Mouse (Mus musculus) adrenal gland, adult (tissue): ENCODE measurements at regions not wholly inside any gene's neighbourhood (a gene's known extent, or its start where the extent isn't known, plus 50 kb on each side); places are given as distances from the start of the nearest gene placed in this dataset.

Experiments
- DNase-seq, 2 experiments: peaks; one replicate each; pipeline ENCODE4 v3.0.0; 2022 to 2023; ENCODE audit warnings: low spot score in 1 of 2; ENCODE audit not compliant: inconsistent age in 2 of 2

- no peak for DNase-seq
These were observed 51.3 kb upstream of the Tank start for GRCm38 (mm10) chr2:61527127-61527526.

DNA sequence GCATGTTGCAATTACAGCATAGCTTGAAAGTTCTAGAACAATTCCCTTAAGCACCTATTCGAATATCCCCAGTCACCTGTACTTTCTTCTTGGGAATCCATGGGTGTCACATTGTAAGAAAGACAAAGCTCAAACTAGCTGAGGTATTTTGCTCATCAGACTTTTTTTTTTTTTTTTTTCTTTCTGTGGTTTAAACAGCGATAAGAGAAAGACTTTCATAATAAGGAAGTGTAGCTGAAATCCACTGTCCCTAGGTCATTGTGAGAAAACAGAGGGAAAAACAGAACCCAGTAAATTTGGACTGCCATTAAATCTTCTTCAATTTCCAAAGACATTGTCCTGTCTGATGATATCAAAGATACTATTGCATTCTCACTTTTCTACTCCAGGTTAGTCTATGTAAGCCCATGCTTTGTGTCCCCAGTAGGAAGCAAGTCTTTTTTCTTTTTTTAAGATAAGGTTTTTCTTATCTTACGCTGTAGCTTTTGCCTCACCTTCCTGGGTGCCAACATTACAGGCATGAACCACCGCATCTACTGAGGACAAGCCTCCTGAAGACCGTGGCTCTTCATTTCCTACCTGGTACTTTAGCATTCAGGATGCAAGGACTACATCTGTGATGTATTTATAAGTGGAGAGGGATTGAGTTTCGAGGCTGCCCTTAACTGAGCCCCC lies 54.2 kb upstream of the Tank start:
- DNase-seq = no peak

DNA sequence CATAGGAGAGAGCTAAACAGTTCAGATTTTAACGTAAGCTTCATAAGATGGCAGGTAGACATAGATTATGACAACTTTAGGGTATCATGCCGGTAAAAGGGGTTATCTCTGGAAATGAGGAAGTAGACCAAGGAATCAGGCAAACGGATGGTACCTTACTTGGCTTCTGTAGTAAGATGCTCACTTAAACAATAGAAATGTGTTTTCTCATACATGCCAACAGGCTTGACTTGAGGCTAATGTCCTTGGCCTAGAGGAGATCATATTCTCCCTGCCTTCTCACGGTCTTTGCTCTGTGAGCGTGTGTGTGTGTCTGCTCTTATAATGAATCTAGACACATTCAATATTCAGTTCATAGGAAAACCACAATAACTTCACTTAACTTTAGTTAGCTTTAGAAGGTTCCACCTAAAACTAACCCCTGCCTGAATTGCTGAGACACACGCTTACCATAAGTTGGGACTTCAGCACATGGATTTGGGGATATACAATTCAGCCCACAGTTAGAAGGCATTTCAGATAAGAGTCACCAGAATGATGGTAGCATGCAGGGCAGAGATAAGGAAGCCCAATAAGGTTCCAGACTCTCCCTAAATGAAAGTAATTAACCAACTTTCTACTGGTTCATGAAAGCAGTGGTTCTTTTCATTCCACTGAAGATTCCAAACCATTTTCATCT lies 63.8 kb upstream of the Tank start:
- no peak for DNase-seq

DNA sequence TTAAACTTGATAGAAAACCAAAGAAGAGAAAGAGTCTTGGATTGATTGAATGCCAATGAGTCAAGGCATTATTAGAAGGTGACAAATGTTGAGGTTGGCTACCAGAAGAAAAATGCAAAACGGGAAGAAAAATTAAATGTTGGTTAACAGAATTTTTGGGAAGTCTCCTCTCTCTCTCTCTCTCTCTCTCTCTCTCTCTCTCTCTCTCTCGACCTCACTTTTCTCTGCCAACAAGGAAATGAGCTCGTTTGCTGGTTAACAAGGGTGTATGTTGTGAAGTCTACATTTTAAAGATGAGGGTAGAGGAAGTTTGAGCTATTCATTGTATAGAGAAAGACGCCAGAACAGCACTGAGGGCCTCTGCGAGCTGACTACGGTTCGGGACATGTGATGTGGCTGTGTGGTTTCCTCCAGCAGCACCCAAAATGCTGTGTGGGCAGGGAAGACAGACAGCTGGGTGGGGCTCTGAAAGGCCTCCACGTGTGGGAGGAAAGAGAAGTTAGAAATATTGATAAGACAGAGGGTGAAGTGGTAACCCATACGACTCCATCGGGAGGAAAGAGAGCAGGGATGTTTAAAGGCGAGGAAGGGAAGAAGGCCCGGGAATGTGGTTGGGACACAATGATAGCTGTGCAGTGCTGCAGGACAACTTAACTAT lies 64.5 kb upstream of the Tank start:
- no peak for DNase-seq

GRCm38 (mm10) chr2:61503594-61503993 lies 74.8 kb upstream of the Tank start:
- DNase-seq = no peak

DNA sequence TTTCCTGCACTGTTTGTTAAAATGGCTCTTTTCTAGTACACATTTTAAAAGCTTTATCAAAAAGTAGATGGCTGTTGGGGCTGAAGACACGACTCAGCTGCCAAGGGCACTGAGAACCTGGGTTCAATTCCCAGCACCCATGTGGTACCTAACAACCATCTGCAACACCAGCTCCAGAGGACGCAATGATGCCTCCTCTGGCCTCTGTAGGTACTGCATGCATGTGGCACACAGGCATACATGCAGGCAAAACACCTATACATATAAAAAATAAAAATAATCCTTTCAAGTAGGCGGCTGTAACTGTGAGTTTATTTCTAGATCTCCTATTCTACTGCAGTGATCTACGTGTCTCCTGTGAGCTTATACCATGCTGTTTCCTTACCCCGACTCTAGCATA lies 76.5 kb upstream of the Tank start:
- no peak for DNase-seq

DNA sequence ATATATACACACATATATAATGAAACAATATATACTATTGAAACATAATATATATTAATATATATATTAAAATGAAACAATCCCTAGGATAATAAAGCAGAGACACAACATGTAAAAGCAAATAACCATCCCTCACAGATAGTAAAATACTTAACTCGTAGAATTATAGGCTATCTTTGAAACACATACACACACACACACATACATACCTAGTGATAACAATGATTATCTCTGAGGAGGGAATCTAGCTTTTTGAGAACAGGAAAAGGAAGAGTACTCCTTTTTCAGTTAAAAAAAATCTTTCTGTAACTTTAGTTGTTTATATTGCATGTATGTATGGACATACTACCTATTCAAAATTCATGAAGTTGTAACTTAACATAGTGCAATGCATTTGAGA lies 79.1 kb upstream of the Tank start:
- no peak for DNase-seq

GRCm38 (mm10) chr2:61497930-61498329 lies 80.5 kb upstream of the Tank start:
- no peak for DNase-seq

GRCm38 (mm10) chr2:61496968-61497367 lies 81.4 kb upstream of the Tank start:
- DNase-seq = no peak

GRCm38 (mm10) chr2:61493918-61494712 lies 84.3 kb upstream of the Tank start:
- peak; percentile 47 to 90 for DNase-seq

DNA sequence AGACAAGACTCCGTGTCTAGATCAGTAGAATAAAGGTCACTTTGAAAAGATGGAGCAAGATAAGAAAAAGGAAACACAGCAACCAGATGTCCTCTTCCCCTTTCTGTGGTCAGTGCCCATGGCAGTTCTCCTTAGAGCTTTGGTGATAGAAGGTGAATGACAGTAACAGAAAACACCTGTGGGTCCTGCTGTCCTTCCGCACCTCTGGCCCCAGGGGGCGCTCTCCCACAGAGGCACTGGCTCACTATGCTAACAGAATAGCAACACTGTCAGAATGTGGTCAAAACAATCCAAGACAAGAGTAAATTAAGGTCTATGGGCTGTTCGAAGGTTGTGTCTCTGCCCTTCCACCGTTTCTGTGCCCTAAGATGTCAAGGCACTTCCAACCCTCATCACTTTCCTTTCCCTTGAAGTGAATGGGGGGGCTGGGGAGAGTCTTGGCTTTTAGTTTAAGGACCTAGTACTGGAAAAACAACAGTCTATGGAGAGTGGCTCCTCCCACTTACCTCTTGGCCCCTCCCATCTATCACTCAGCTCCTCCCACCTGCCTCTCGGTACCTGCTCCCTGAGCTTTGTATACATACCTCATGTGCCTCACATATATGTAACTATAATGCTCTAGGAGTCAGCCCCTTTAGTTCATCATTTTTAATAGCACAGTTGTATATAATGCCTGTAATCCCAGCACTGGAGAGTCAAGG lies 86.2 kb upstream of the Tank start:
- peak; percentile 11 to 64 for DNase-seq

GRCm38 (mm10) chr2:61490436-61491109 lies 87.8 kb upstream of the Tank start:
- DNase-seq = peak in 1 of 2 experiments; percentile 29

DNA sequence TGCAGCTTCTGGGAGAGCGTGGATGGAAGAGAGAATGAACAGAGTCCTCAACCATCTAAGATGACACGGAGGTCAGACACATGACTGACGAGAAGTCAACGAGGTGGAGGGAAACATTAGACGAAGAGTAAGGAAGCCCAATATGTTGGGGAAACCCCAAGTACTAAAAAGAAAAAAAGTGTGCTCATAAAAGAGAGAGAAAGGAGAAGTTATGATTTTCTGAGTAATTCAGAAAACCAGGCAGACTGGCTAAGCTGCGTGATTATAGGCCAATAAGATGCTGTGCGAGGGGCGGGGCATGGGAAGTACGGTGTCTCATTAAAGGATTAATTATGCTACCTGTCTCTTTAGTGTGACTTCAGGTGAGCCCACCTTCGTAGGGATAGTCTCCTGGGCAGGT lies 88.6 kb upstream of the Tank start:
- DNase-seq = no peak

- DNase-seq = no peak
These were observed 94.6 kb upstream of the Tank start for GRCm38 (mm10) chr2:61483820-61484219.

- DNase-seq = no peak
These were observed 101.7 kb upstream of the Tank start for GRCm38 (mm10) chr2:61476648-61477047.

- no peak for DNase-seq
These were observed 103.8 kb upstream of the Tank start for GRCm38 (mm10) chr2:61474626-61475025.

DNA sequence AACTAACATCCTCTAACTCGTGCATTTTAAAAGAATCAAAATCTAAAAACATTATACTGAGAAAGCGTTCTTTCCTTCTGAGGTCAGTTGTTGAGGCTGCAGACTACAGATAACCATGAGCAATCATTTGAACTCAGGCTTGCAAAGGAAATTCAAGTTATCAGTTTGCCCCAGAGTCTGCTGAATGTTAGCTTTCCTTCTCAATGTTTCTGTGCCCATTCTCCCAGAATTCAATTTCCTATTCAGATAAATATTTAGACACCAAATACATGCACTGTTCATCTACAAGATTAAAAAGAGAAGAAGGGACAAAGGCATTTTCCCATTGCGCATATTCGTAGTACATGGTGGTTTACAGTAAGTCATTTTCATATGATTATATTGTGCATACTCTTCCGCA lies 107.9 kb upstream of the Tank start:
- no peak for DNase-seq

DNA sequence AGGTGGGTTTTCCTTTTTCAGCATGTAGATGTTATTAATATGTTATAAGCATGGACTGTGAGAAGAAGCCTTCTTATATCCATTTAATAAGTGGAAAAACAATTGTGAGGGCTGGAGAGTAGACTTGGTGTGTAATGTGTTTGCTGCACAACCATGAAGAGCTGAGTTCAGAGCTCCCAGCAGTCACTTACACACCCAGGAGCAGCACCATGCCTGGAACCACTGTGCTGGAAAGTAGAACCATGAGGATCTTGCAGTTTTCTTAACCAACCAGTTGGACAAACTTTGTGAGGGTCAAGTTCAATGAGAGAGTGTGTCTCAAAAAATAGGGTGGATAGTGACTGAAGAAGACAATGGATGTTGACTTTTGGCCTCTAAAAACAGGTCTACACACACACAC lies 108.3 kb upstream of the Tank start:
- DNase-seq = no peak

DNA sequence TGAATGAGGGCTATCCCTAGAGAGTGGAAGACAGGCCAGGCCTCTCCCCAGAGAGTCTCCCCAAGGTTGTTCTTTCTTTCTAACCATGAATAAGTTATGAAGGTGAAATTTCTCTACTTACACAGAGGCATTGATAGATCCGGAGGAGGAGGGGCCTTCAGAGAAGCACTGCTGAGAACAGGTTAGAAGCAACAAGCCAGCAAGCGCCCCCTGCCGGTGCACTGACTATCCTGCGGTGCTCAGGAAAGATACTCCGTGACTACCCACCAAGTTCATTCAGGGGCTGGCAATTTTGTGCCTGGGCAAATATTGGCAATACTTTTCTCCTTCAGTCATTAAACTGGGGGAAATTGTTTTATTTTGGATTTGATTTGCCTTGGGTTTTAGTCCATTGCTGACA lies 122.5 kb upstream of the Tank start:
- peak; percentile 39 to 78 for DNase-seq

- no peak for DNase-seq
These were observed 123.7 kb upstream of the Tank start for GRCm38 (mm10) chr2:61454729-61455128.
